Mouse (Mus musculus) embryonic facial prominence, embryonic 12.5 days (tissue): Measurements from ENCODE around the gene Pax8. TPM values are rescaled to one million over a fixed set of nuclear protein-coding genes. Genes with fewer than 3 reads are reported as not detected.

Experiments
- ATAC-seq: fragments of 200-750 bp; cut with Nextera tagmentation; 2 replicates; pipeline ENCODE4 v1.8.0; 2017; ENCODE audit not compliant: insufficient number of reproducible peaks, insufficient read depth, low FRiP score, low TSS enrichment
- H3K27ac ChIP-seq: fragments of 300-500 bp; sonication (generic); 2 replicates; pipeline ENCODE4 v1.5.1; 2016; ENCODE audit warnings: mild to moderate bottlenecking
- H3K27me3 ChIP-seq: fragments of 300-500 bp; sonication (generic); 2 replicates; pipeline ENCODE4 v1.6.1; 2016; ENCODE audit warnings: mild to moderate bottlenecking, moderate library complexity
- H3K36me3 ChIP-seq: fragments of 300-500 bp; sonication (generic); 2 replicates; pipeline ENCODE4 v1.6.1; 2016; ENCODE audit warnings: mild to moderate bottlenecking
- H3K4me1 ChIP-seq: fragments of 300-500 bp; sonication (generic); 2 replicates; pipeline ENCODE4 v1.6.1; 2016
- H3K4me2 ChIP-seq: fragments of 300-500 bp; sonication (generic); replicated peaks from 2 replicates; pipeline ENCODE4 v1.6.1; 2016; ENCODE audit warnings: mild to moderate bottlenecking, moderate library complexity
- H3K4me3 ChIP-seq: fragments of 300-500 bp; sonication (generic); 2 replicates; pipeline ENCODE4 v1.5.1; 2016; ENCODE audit warnings: mild to moderate bottlenecking
- H3K9ac ChIP-seq: fragments of 300-500 bp; sonication (generic); 2 replicates; pipeline ENCODE4 v1.6.1; 2016; ENCODE audit warnings: mild to moderate bottlenecking, moderate library complexity
- H3K9me3 ChIP-seq: fragments of 300-500 bp; sonication (generic); 2 replicates; pipeline ENCODE4 v1.6.1; 2016; ENCODE audit warnings: mild to moderate bottlenecking, moderate library complexity
- whole genome bisulfite sequencing: fragments of 180-500 bp; shearing (Covaris S2); methylation state at CpG from one replicate; pipeline ENCODE4 v1.1.7; 2016; 5-methylcytosine and 5-hydroxymethylcytosine counted together
- polyA plus RNA-seq: library from polyadenylated mRNA; unstranded; fragments of >200 nt; fragmentation: Nextera tagmentation; extraction: Ambion mirVana; gene quantifications from 2 replicates; pipeline ENCODE4 v1.2.1, GENCODE M21; 2016

Gene Pax8
- polyA plus RNA-seq, 1 experiment from 2014 or later = 0.29 TPM

DNA sequence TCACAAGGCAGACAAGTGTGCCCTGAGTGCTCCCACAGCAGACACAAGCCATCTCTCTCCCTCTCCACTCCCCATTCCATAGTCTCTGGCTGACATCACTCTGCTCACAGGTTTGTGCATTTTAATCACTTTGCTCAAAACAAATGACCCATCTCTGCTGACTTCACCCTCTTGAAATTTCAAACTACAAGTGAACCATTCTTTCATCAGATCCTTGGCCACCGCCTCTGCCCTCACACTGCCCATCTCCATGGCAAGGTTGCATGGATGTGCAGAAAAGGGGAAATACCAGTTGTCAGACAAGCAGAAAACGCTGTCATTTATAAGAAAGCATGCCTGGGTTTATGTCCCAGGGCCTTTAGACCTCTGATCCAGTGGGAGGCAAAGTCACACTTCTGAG is 40.7 kb downstream of the Pax8 start:
- Histone ChIP-seq H3K36me3 (no peaks in the 10 kb centered on the region), H3K4me2 (no peak overlapping the region), H3K9ac (no peak overlapping the region), H3K9me3 (no peaks in the 10 kb centered on the region), H3K27me3 (no peaks in the 10 kb centered on the region), H3K4me1 (no peaks in the 10 kb centered on the region), H3K27ac (no peak overlapping the region), H3K4me3 (no peak overlapping the region)
- no peak for ATAC-seq
- WGBS = 87% methylated on average over 2 of the region's 2 CpGs

DNA sequence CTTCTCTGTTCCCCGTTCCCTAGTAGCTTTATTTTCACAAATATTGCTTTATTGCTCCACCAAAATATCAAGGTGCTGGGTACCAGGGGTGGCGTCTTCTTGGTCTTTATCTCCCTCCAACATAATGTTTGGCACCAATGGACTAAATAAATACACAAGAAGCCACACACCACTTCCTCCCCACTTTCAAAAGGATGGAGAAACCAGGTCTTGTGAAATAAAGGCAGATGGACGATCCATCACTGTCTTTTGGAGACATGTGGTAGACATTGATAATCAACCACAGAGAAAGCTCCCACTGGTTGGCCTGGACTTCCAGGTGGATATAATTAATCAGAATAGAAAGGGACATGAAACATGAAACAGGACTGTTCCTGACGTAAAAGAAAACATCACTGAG is 45.6 kb downstream of the Pax8 start:
- Histone ChIP-seq H3K9ac (no peak overlapping the region), H3K4me2 (no peak overlapping the region), H3K27me3 (no peaks in the 10 kb centered on the region), H3K4me3 (no peak overlapping the region), H3K4me1 (no peaks in the 10 kb centered on the region), H3K27ac (no peak overlapping the region), H3K36me3 (no peaks in the 10 kb centered on the region), H3K9me3 (no peaks in the 10 kb centered on the region)
- ATAC-seq = no peak
- WGBS = 74% methylated on average over 4 of the region's 4 CpGs

DNA sequence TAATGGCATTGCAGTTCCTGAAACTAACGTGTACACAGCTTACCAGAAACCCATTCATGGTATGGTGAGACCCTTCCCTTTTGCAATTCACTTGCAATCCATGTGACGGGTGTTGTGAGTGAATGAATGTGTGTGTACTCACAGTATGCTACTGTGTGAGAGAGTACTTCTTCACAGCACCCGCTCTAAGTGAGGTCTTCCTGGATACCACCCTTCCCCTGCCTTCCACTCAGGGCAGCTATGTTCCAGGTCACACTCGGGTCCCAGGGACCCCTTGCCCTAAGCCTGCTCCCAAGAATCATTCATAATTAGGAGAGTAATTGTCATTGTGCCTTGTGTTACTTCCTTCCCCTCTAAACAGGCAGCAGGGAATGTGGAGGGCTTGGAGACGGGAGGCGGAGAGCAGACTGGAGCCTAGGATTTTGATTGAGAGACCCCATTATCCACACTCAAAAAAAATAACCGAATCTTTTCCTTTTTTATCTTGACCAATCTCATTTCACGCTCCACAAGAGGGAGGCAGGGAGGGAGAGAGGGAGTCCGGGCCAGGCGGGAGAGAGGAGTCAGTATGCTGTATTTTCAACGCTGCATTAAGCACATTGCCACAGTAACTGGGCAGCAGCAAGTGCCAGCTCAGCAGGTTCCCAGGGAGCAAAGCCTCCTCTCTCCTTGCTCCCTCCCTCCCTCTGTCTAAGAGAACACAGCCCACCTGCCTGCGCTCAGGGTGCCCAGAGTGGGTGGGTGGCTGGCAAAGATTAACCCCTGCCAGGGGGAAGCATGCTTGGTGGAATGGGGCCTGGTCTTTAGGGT is 47.3 kb downstream of the Pax8 start:
- 37% methylated on average over 12 of the region's 12 CpGs for whole genome bisulfite sequencing
- Histone ChIP-seq H3K9ac (no peak overlapping the region), H3K36me3 (no peaks in the 10 kb centered on the region), H3K4me3 (no peak overlapping the region), H3K27me3 (no peaks in the 10 kb centered on the region), H3K27ac (no peak overlapping the region), H3K4me1 (no peaks in the 10 kb centered on the region), H3K9me3 (no peaks in the 10 kb centered on the region), H3K4me2 (no peak overlapping the region)
- no peak for ATAC-seq

DNA sequence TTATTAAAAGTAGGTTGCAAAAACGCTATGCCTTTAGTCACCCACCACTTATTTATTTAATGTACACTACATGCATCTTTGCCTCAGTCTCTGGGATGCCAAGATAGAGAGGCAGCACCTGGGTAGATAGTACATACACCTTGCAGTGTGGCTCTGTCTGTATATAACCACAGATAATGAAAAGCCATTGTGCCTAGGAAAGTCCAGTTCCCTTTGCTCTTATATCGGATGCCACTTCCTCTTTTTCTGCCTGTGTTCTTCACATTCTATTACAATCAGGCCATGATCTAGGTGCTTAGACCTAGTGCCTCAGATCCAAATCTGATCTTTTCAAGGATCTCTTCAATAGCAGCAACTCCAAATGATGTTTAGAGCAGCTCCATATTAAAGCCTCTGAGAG is 49.8 kb downstream of the Pax8 start:
- H3K4me2 ChIP-seq = no peak overlapping the region
- H3K9me3 ChIP-seq = no peaks in the 10 kb centered on the region
- no peak overlapping the region for H3K9ac ChIP-seq
- H3K36me3 ChIP-seq = no peaks in the 10 kb centered on the region
- H3K4me3 ChIP-seq = no peak overlapping the region
- H3K27ac ChIP-seq = no peak overlapping the region
- no peaks in the 10 kb centered on the region for H3K27me3 ChIP-seq
- H3K4me1 ChIP-seq = no peaks in the 10 kb centered on the region
- WGBS = 78% methylated on average over 2 of the region's 2 CpGs
- no peak for ATAC-seq

DNA sequence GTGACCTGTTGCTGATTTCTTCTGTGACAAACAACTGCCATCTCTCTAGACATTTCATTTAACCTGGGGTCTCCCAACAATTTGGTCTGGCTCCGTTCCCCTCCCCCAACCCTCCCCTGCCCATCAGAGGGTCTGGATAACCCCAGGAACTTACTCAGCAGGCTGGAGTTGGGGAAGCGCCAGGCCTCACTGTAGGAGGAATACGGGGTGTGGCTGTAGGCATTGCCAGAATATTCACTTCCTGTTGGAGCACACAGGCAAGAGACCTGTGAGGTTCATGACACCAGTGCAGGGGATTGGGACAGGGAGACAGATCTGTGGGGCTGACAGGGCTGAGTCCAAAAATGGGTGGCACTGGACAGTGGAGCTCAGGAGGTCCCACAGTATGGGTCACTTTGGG is 52.6 kb downstream of the Pax8 start:
- no peak overlapping the region for H3K27ac ChIP-seq
- H3K36me3 ChIP-seq = no peaks in the 10 kb centered on the region
- H3K9me3 ChIP-seq = no peaks in the 10 kb centered on the region
- ATAC-seq = no peak
- WGBS = 76% methylated on average over 3 of the region's 3 CpGs
- no peak overlapping the region for H3K9ac ChIP-seq
- H3K4me2 ChIP-seq = no peak overlapping the region
- H3K27me3 ChIP-seq = no peaks in the 10 kb centered on the region
- no peaks in the 10 kb centered on the region for H3K4me1 ChIP-seq
- no peak overlapping the region for H3K4me3 ChIP-seq

DNA sequence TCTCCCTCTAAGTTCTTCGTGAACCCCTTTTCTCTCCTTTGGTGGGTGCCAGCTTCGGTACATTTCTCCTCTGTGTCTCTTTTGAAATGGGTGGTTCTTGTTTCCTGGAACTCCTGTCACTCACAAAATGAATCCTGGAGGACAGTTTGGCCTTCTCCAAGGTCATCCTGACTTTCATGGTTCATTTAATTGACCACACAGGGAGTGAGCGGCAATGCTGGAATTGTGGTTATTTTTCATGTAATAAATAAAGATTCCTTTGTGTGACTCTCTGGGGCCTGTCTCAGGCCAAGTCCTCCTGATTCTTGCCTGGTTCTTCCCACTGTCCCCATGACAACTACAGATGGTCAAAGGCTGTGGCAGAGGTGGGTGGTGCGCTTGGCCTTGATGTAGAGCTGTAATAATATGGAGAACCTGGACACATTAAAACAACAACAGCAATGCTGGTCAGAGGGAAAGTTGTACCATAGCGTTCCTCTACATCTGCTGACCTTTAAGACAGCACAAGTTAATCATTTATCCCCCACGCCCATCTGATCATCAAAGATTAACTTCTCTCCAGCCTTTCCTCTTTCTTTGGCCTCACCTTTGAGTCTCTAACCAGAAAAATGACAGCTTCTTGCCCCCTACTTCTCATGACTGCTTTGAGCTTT is 54.1 kb downstream of the Pax8 start:
- peaks cover 10% of the 10 kb centered on the region for H3K4me1 ChIP-seq
- WGBS = 92% methylated on average over 6 of the region's 6 CpGs
- no peak overlapping the region for H3K27ac ChIP-seq
- no peak overlapping the region for H3K4me3 ChIP-seq
- H3K9me3 ChIP-seq = no peaks in the 10 kb centered on the region
- no peak overlapping the region for H3K4me2 ChIP-seq
- no peaks in the 10 kb centered on the region for H3K27me3 ChIP-seq
- H3K9ac ChIP-seq = no peak overlapping the region
- ATAC-seq = no peak
- no peaks in the 10 kb centered on the region for H3K36me3 ChIP-seq

DNA sequence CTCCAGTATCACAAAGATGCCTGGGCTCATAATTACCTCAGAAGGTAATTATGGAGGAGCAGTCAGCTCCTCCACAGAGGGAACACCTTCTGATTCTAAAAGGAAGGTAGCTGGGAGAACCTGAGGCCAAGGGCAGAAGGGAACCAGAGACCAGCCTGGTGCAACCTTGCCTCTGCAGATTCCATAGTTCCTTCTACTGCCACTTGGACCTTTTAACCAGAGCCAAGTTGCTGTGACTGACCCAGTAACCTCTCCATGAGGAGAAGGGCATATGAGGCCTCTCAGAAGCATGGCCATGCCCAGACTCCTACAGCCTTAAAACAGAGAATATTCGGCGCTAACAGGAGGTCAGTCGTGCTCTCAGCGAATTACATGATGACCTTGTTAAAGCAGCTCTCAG is 57.8 kb downstream of the Pax8 start:
- Histone ChIP-seq H3K4me3 (no peak overlapping the region), H3K4me2 (no peak overlapping the region)
- ATAC-seq = no peak

DNA sequence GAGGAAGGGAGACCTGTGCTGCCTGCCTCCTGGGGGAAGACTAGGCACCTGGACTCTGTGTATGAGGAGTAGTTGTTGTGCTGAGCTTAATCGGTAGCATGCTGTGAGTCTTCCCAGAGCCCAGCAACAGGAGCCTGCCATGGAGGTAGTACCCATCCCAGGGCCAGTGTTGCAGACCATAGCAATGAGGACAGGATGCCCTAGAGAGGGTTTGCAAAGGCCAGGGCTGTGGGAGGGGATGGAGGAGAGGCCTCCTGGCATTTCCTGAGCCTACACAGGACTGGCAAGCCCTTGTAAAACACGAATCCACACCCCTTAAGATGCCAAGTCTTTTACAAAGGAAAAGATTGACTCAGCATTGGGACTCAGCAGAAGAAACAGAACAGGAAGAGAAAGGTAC is 58.3 kb downstream of the Pax8 start:
- no peak overlapping the region for H3K9ac ChIP-seq
- peaks cover 11% of the 10 kb centered on the region for H3K4me1 ChIP-seq
- H3K27me3 ChIP-seq = no peaks in the 10 kb centered on the region
- 8% methylated on average over 2 of the region's 2 CpGs for WGBS
- H3K27ac ChIP-seq = no peak overlapping the region
- no peak for ATAC-seq
- H3K4me3 ChIP-seq = no peak overlapping the region
- H3K4me2 ChIP-seq = no peak overlapping the region
- H3K36me3 ChIP-seq = no peaks in the 10 kb centered on the region
- H3K9me3 ChIP-seq = no peaks in the 10 kb centered on the region

More for the DNA sequence above, 57.8 kb downstream of the Pax8 start:
- Histone ChIP-seq H3K36me3 (no peaks in the 10 kb centered on the region), H3K9ac (no peak overlapping the region), H3K27me3 (no peaks in the 10 kb centered on the region), H3K27ac (no peak overlapping the region), H3K4me1 (peaks cover 11% of the 10 kb centered on the region), H3K9me3 (no peaks in the 10 kb centered on the region)
- 88% methylated on average over 4 of the region's 4 CpGs for WGBS

DNA sequence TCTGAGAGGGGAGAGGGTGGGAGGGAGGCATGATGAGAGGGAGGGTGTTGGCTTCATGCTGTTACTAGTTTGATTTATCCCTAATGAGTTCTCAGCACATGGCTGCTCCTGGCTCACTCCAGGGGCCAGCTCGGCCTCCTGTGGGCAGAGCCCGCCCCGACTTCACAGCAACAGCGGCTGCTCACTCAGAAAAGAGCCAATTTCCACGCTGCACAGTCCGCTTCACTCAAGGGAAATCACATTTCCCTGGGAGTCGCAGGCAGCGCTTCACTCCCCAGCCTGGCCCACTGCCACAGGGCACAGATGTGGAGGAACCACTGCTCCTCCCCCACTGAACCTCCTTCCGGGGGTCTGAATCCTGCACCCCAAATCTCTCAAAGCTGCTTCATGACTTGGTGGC is 58.7 kb downstream of the Pax8 start:
- H3K27me3 ChIP-seq = no peaks in the 10 kb centered on the region
- H3K9ac ChIP-seq = no peak overlapping the region
- no peak overlapping the region for H3K4me3 ChIP-seq
- WGBS = 9% methylated on average over 9 of the region's 9 CpGs
- no peak overlapping the region for H3K27ac ChIP-seq
- H3K4me2 ChIP-seq = no peak overlapping the region
- peaks cover 11% of the 10 kb centered on the region for H3K4me1 ChIP-seq
- 0 out of 2 replicates have a peak, but pooled peaks have one; percentile 56 for ATAC-seq
- no peaks in the 10 kb centered on the region for H3K36me3 ChIP-seq
- no peaks in the 10 kb centered on the region for H3K9me3 ChIP-seq

DNA sequence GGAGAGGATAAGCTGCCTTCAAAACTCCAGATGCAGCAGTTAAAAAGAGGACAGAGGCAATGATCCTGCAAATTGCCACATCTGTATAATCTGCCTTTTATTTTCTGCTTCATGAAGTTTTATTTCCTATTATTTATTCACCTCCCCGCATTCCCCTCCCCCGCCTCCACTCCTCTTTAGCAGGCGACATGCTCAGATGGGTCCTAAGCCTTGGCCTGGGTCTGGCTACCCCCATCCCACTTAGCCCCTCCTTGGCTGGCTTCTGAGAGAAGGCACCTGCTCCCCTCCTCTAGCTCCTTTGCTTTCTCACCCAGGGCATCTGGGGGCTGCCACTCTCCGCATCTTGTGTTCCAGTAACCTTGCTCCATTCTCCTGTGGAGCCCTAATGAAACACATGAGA is 61.7 kb downstream of the Pax8 start:
- H3K9me3 ChIP-seq = no peaks in the 10 kb centered on the region
- H3K36me3 ChIP-seq = no peaks in the 10 kb centered on the region
- H3K9ac ChIP-seq = no peak overlapping the region
- H3K4me2 ChIP-seq = no peak overlapping the region
- 82% methylated on average over 4 of the region's 4 CpGs for WGBS
- no peaks in the 10 kb centered on the region for H3K27me3 ChIP-seq
- no peak overlapping the region for H3K4me3 ChIP-seq
- no peak for ATAC-seq
- no peak overlapping the region for H3K27ac ChIP-seq
- peaks cover 11% of the 10 kb centered on the region for H3K4me1 ChIP-seq

DNA sequence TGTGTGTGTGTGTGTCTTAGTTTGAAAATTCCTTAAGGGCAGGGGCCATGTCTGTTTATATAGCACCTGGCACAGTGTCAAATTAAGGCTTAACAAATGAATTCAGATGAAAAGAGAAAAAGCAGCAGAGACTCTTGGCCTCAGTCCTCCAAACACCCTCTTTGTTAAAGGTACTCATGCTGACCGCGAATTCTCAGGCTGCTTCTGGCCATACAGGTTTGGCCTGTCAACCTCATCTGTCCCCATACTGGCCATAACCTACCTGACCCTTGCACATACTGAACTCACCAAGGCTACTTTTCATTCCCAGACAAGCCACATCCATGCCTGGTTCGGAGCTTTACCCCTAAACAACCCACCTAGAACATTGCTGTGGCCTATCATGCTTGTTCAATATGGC is 62.2 kb downstream of the Pax8 start:
- ATAC-seq = no peak
- H3K4me3 ChIP-seq = no peak overlapping the region
- H3K27ac ChIP-seq = no peak overlapping the region
- H3K4me2 ChIP-seq = no peak overlapping the region
- peaks cover 11% of the 10 kb centered on the region for H3K4me1 ChIP-seq
- no peaks in the 10 kb centered on the region for H3K27me3 ChIP-seq
- WGBS = 65% methylated on average over 3 of the region's 3 CpGs
- no peak overlapping the region for H3K9ac ChIP-seq
- no peaks in the 10 kb centered on the region for H3K36me3 ChIP-seq
- H3K9me3 ChIP-seq = no peaks in the 10 kb centered on the region

DNA sequence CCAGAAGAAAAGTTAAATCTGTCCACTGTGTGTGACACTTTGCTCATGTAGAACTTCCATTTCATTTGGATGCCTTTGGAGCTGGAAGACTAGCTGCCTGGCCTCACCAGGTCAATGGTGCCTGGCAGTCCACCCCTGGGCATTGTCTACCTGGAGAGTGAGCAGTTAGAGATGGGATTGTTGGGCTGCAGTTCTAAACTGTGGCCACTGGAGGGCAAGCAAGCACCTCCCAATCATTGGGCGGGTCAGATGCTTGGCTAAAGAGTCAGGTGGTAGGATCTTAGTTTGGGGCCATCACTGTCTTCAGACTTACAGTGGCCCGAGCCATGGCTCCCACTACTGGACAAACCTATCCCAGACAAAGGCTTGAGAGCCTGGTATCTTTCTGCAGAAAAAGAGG is 66.2 kb downstream of the Pax8 start:
- Histone ChIP-seq H3K4me3 (no peak overlapping the region), H3K4me1 (peaks cover 5% of the 10 kb centered on the region; the same call in 1 of the 2 replicates), H3K4me2 (no peak overlapping the region), H3K27me3 (0 out of 2 replicates have a peak, but pooled peaks cover 2% of the 10 kb centered on the region), H3K27ac (no peak overlapping the region), H3K9me3 (no peaks in the 10 kb centered on the region), H3K36me3 (no peaks in the 10 kb centered on the region), H3K9ac (no peak overlapping the region)
- ATAC-seq = 0 out of 2 replicates have a peak, but pooled peaks have one; percentile 23
- 2% methylated on average over 2 of the region's 2 CpGs for WGBS
